Mouse (Mus musculus) G1E-ER4 (cell line): ENCODE results near the gene Mucl3. TPM values are rescaled to one million over a fixed set of nuclear protein-coding genes. Genes with fewer than 3 reads are reported as not detected.

Experiments used
- GATA1 ChIP-seq: IDR thresholded peaks from one replicate; pipeline ENCODE4 v1.8.0; 2012; ENCODE audit warnings: low read length, inconsistent platforms
- polyA plus RNA-seq: library from polyadenylated mRNA; stranded (reverse); fragments of >175 nt; gene quantifications from 2 replicates; pipeline ENCODE4 v1.2.3, GENCODE M21; 2012

Mucl3 gene
- not detected in 2 replicates for polyA plus RNA-seq

- TF ChIP-seq GATA1 = no peak
Measured at GRCm38 (mm10) chr17:35643609-35644236, at the start of gene Mucl3. Mucl3 (minus strand) TSS chr17:35643695.

DNA sequence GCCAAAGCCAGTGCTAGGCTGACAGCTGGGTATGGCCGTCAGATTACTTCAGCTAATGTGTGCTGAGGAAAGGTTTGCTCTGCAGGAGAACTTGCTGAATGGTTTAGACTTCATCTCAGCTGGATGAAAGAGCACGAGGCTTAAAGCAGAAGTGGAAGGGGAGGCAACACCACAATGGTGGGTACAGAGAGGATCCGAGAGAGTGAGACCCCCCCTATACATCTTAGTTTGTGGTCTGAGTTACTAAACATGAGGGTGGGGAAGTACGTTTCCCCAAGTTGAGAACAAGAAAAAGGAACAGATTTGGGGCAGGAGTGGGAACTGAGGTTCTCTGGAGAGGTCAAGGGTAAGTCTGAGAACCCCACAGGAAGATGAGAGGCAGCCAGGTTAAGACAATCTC is 48.9 kb upstream of the Mucl3 start:
- TF ChIP-seq GATA1 = no peak

DNA sequence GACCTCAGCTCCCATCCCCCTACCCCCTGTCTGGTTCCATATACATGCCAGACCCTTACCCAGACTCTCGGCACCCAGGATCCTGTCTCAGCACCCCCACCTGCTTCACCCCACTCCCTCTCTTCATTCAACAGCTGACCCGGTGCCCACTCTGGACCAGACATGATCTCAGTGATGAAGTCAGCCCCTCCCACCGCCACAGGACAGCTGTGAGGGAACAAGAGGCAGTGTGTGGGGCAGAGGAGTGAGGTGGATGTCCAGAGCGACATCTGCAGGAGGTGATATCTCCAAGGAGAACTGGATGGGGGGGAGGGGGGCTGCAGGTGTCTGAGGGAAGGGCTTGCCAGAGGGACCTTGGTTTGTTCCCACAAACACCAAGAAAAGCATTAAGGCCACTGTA is 48.3 kb upstream of the Mucl3 start:
- no peak for TF ChIP-seq GATA1

DNA sequence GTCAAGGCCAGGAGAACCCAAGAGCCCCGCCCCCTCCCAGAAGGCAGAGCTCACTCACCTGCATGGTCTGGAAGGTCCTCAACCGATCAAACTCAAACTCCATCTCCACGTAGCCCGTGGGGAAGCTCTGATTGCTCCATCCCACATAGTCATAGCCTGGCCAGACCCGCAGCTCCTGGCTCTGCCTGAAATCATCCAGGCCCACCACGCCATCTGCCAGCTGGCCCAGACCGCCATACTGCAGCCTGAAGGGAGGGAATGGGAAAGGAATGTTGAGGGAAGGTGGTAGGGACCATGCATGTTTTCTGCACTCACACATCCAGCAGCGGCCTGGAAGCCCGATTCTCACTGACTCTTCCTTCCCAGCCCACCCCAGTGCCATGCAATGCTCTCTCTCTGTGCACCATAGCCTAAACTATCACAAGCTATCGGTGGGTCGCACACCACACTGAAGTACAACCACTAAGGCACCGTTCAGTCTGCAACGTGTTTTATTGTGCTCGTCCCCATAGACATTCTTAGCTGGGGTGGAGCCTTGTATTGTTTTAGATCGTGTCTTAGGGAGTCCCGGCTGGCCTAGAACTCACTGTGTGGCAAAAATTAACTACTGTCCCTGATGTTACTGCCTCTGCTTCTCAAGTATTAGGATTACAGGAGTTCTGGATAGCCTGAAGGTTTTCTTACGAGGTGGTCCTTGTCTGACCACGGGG is 46.6 kb upstream of the Mucl3 start:
- TF ChIP-seq GATA1 = no peak

GRCm38 (mm10) chr17:35688347-35689175 is 45.1 kb upstream of the Mucl3 start:
- TF ChIP-seq GATA1 = no peak

GRCm38 (mm10) chr17:35685061-35685460 is 41.6 kb upstream of the Mucl3 start:
- TF ChIP-seq GATA1 = no peak

- no peak for TF ChIP-seq GATA1
Measured at GRCm38 (mm10) chr17:35681986-35682385, 38.5 kb upstream of the Mucl3 start.

- TF ChIP-seq GATA1 = no peak
Measured at GRCm38 (mm10) chr17:35680591-35680990, 37.1 kb upstream of the Mucl3 start.

DNA sequence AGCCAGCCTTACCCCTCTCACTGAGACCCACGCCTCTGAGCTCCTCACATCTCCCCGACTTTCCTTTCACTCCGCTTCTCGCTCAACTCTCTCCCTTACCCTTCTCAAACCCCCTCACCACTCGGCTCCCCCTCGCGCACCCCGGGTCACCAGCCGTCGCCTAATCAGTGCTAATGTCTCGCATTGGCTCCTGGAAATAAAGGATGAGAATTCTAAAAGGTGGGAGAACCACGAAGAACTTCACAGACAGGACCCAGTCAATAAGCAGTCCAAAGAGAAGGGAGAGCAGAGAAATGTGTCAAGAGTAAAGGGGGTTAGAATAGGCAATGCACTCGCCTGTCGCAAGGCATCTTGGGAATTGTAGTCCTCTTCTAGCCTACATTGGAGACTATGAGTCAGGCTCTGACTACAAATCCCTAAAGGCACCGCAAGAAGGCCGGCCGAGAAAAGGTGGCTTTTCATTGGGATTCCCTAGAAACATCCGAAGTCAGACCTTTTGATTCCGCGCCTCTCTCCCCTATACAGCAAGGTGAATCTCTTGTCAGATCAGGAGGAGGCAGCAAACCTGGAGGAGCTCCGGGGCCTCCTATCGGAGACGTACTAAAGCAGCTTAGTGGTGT is 30.0 kb upstream of the Mucl3 start, which contains the start of gene Gtf2h4:
Gene Gtf2h4, minus strand, starts transcription at position 324 of the 620 bp plus-strand sequence.
- TF ChIP-seq GATA1 = no peak

DNA sequence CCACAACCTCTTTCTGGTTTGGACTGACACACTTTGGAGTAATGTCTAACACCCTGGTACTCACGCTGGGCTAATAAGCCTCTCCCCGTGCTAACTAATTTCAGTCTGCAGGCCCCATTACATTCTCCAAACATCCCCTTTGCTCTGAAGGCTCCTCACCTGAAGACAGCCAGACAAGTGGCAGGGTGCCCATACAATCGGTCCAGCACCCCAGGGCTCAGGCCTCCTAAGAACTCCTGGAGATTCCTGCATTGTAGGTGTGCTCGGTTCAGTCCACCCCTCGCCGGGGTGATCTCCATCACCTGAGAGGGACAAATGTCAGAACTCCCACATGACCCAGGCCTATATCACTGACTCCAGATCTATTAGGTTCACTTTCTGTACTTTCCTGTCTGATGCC is 29.0 kb upstream of the Mucl3 start:
- no peak for TF ChIP-seq GATA1

- TF ChIP-seq GATA1 = no peak
Measured at GRCm38 (mm10) chr17:35671846-35672245, 28.4 kb upstream of the Mucl3 start.

DNA sequence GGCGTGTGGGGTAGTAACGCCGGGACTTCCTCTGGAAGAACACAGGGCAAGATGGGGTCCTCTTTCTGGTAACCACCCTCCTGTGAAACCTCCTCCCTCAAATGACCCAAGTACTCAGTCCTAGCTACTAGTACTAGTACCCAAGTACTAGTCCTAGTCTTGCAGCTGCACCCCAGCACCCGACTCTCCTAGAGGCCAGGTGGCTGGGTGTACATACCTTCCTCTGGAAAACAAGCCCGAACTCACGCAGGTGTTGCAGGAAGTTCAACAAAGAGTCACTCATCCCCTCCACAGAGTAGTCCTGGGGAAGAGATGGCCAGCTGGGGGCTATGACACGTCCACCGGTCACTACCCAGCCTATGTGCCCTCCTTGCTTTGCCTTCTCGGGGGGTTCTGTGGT is 26.2 kb upstream of the Mucl3 start:
- no peak for TF ChIP-seq GATA1

DNA sequence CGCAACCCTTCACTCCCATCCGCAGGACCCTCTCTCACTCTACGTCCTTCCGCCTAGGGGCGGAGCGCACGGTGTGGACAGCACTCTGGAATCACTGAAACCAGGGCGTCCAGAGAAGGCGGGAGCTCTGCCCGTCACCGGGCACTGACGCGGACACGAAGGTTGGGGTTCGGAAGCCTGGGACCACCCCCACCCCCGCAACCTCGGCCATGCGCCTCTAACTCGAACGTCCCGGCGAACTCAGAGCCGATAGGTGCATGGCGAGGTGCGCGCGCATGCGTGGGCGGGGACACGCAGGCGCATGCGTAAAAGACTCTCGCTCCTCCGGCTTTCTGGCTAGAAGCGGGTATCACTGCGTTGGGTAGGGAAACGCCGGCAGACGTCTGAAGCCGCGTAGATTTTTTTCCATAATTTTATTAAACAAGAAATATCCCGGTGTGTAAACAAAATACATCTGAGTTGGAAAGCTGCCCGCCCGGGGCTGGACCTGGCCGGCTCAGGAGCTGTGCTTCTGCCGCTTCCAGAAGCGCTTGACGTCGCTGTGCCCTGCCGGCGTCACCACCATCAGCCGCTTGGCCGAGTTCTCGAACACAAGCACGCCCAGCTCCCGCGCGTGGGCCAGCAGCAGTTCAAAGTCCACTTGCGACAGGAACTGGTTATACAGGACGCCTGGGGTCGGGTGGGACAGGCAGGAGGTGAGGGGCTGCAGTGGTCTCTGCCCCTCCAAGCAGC is 24.0 kb upstream of the Mucl3 start, which contains the start of gene Vars2:
Gene Vars2, minus strand, starts transcription at position 259 of the 732 bp plus-strand sequence.
- no peak for TF ChIP-seq GATA1

GRCm38 (mm10) chr17:35666851-35667256 is 23.4 kb upstream of the Mucl3 start:
- no peak for TF ChIP-seq GATA1

GRCm38 (mm10) chr17:35665957-35666515 is 22.5 kb upstream of the Mucl3 start:
- no peak for TF ChIP-seq GATA1

DNA sequence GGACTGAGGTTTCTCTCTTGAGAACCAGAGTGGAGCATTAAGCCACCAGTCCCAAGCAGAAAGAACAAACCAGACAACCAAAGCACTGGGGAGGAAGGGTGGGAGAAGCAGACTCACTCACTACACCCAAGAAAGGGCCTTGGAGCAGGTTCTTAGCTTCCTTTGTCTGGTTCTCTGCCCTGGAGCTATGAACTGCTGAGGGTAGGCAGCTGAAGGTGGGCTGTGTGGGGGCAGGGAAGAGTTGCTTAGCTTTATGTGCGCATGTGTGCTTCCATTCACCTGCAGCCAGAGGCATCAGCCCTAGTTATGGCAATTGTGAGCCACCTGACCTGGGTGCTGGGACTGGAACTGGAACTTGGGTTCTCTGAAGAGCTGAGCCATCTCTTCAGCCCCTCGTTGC is 9.6 kb upstream of the Mucl3 start:
- TF ChIP-seq GATA1 = no peak
